Mouse (Mus musculus): ENCODE measurements around the gene Amotl1.

Amotl1 gene

GRCm38 (mm10) chr9:14547584-14548365 lies 97.1 kb downstream of the Amotl1 start:
- no peak for DNase-seq (ENCODE audit: extremely low spot score)

- no peak for DNase-seq (ENCODE audit: extremely low spot score)
These were observed 100.7 kb downstream of the Amotl1 start for GRCm38 (mm10) chr9:14544034-14544757.

- DNase-seq (ENCODE audit: extremely low spot score) = no peak
These were observed 109.9 kb downstream of the Amotl1 start for GRCm38 (mm10) chr9:14534833-14535456.

- DNase-seq (ENCODE audit: extremely low spot score) = no peak
These were observed 111.2 kb downstream of the Amotl1 start for GRCm38 (mm10) chr9:14533659-14534058.

GRCm38 (mm10) chr9:14532283-14532682 lies 112.6 kb downstream of the Amotl1 start:
- DNase-seq (ENCODE audit: extremely low spot score) = peak; percentile 19

GRCm38 (mm10) chr9:14530004-14530403 lies 114.9 kb downstream of the Amotl1 start:
- DNase-seq (ENCODE audit: extremely low spot score) = no peak

- DNase-seq (ENCODE audit: extremely low spot score) = peak; percentile 67
These were observed 121.3 kb downstream of the Amotl1 start for GRCm38 (mm10) chr9:14523408-14524043.

GRCm38 (mm10) chr9:14521695-14522094 lies 123.2 kb downstream of the Amotl1 start:
- no peak for DNase-seq (ENCODE audit: extremely low spot score)

GRCm38 (mm10) chr9:14520971-14521670 lies 123.7 kb downstream of the Amotl1 start:
- DNase-seq (ENCODE audit: extremely low spot score) = no peak

- DNase-seq (ENCODE audit: extremely low spot score) = no peak
These were observed 126.8 kb downstream of the Amotl1 start for GRCm38 (mm10) chr9:14518105-14518504.

- DNase-seq (ENCODE audit: extremely low spot score) = no peak
These were observed 127.6 kb downstream of the Amotl1 start for GRCm38 (mm10) chr9:14517296-14517695.

- peak; percentile 54 for DNase-seq (ENCODE audit: extremely low spot score)
These were observed 132.0 kb downstream of the Amotl1 start for GRCm38 (mm10) chr9:14512633-14513445.

GRCm38 (mm10) chr9:14500916-14501424 lies 143.9 kb downstream of the Amotl1 start:
- no peak for DNase-seq (ENCODE audit: extremely low spot score)

GRCm38 (mm10) chr9:14500023-14500915 lies 144.6 kb downstream of the Amotl1 start, which contains the start of the genes Kdm4d and Cwc15:
Kdm4d (minus strand) TSS chr9:14500482.
Cwc15 (plus strand) TSS chr9:14500617.
- DNase-seq (ENCODE audit: extremely low spot score) = peak; percentile 94

GRCm38 (mm10) chr9:14498896-14499705 lies 145.8 kb downstream of the Amotl1 start:
- DNase-seq (ENCODE audit: extremely low spot score) = no peak

Data from embryo, embryonic 9.5 days (tissue).